Mouse (Mus musculus) cerebellum, adult 11 months (tissue): ENCODE data around the gene Erc2.

Source experiments
- DNase-seq: peaks from one replicate; pipeline ENCODE4 v3.0.0; 2022

The Erc2 gene

GRCm38 (mm10) chr14:27667016-27667852, 45.0 kb downstream of the Erc2 start:
- DNase-seq = no peak

GRCm38 (mm10) chr14:27668151-27668550, 45.9 kb downstream of the Erc2 start:
- DNase-seq = no peak

- DNase-seq = no peak
These were observed 47.7 kb downstream of the Erc2 start for GRCm38 (mm10) chr14:27669939-27670338.

GRCm38 (mm10) chr14:27672761-27673160, 50.5 kb downstream of the Erc2 start:
- DNase-seq = no peak

GRCm38 (mm10) chr14:27674096-27674495, 51.9 kb downstream of the Erc2 start:
- no peak for DNase-seq

- no peak for DNase-seq
These were observed 52.3 kb downstream of the Erc2 start for GRCm38 (mm10) chr14:27674561-27674960.

- DNase-seq = no peak
These were observed 52.8 kb downstream of the Erc2 start for GRCm38 (mm10) chr14:27675071-27675470.

GRCm38 (mm10) chr14:27682368-27683052, 60.3 kb downstream of the Erc2 start:
- no peak for DNase-seq

GRCm38 (mm10) chr14:27695781-27696180, 73.6 kb downstream of the Erc2 start:
- DNase-seq = peak; percentile 83

- DNase-seq = no peak
These were observed 95.1 kb downstream of the Erc2 start for GRCm38 (mm10) chr14:27717364-27717763.

GRCm38 (mm10) chr14:27719601-27720000, 97.4 kb downstream of the Erc2 start:
- DNase-seq = no peak

GRCm38 (mm10) chr14:27720944-27721343, 98.7 kb downstream of the Erc2 start:
- no peak for DNase-seq

GRCm38 (mm10) chr14:27721759-27722158, 99.5 kb downstream of the Erc2 start:
- DNase-seq = no peak

- no peak for DNase-seq
These were observed 105.3 kb downstream of the Erc2 start for GRCm38 (mm10) chr14:27727541-27727940.

GRCm38 (mm10) chr14:27731086-27731485, 108.9 kb downstream of the Erc2 start:
- DNase-seq = no peak

GRCm38 (mm10) chr14:27739436-27739835, 117.2 kb downstream of the Erc2 start:
- DNase-seq = no peak

- DNase-seq = peak; percentile 54
These were observed 119.2 kb downstream of the Erc2 start for GRCm38 (mm10) chr14:27741248-27741916.

GRCm38 (mm10) chr14:27754340-27754739, 132.1 kb downstream of the Erc2 start:
- DNase-seq = no peak

GRCm38 (mm10) chr14:27756901-27757300, 134.7 kb downstream of the Erc2 start:
- no peak for DNase-seq

- DNase-seq = no peak
These were observed 136.0 kb downstream of the Erc2 start for GRCm38 (mm10) chr14:27758230-27758629.

GRCm38 (mm10) chr14:27759069-27759628, 136.9 kb downstream of the Erc2 start:
- no peak for DNase-seq

- DNase-seq = no peak
These were observed 137.8 kb downstream of the Erc2 start for GRCm38 (mm10) chr14:27759982-27760381.

- DNase-seq = no peak
These were observed 153.1 kb downstream of the Erc2 start for GRCm38 (mm10) chr14:27775367-27775766.
